Mouse (Mus musculus) left cerebral cortex, postnatal 10 days (tissue): ENCODE results near the gene Foxr1. TPM values are rescaled to one million over a fixed set of nuclear protein-coding genes. Genes with fewer than 3 reads are reported as not detected.
"Not testable (repeated sequence)": the region's sequence is repeated elsewhere in the genome, so short reads cannot be mapped to it uniquely, and the experiment has no call there.

Experiments
- DNase-seq, 2 experiments: peaks; one replicate each; pipeline ENCODE4 v3.0.0; 2021 to 2022; ENCODE audit warnings: low spot score in 2 of 2, mixed read lengths in 1 of 2; ENCODE audit errors: extremely low spot score in 1 of 2
- intact Hi-C: fragments of 180-260 bp; cut with DNase I; formaldehyde crosslinking; loops from one replicate; pipeline ENCODE4 v1.15.1; 2025
- total RNA-seq, 2 experiments: library from RNA; stranded (reverse); gene quantifications; 2 replicates each; pipeline ENCODE4 v1.2.3; 2021

Foxr1 gene
- total RNA-seq, 2 experiments from 2014 or later = not detected

- intact Hi-C loops = no loop called here
- DNase-seq = no peak
Observed at GRCm38 (mm10) chr9:44420280-44420898, 20.5 kb downstream of the Foxr1 start.

GRCm38 (mm10) chr9:44419730-44420129, 21.2 kb downstream of the Foxr1 start:
- intact Hi-C loops, DNase-seq: not testable (repeated sequence)

- intact Hi-C loops = no loop called here
- DNase-seq = no peak
Observed at GRCm38 (mm10) chr9:44418519-44419385, 22.2 kb downstream of the Foxr1 start, which contains the start of gene Ccdc84. Ccdc84 (minus strand) TSS chr9:44418569.

GRCm38 (mm10) chr9:44417892-44418363, 23.0 kb downstream of the Foxr1 start:
- peak; percentile 94 to 97 for DNase-seq
- intact Hi-C loops = no loop called here

GRCm38 (mm10) chr9:44417156-44417891, 23.6 kb downstream of the Foxr1 start:
- DNase-seq = no peak
- intact Hi-C loops = no loop called here

- no peak for DNase-seq
- intact Hi-C loops = no loop called here
Observed at GRCm38 (mm10) chr9:44412781-44413180, 28.2 kb downstream of the Foxr1 start.

GRCm38 (mm10) chr9:44412306-44412705, 28.6 kb downstream of the Foxr1 start:
- no peak for DNase-seq
- intact Hi-C loops = no loop called here

GRCm38 (mm10) chr9:44411601-44412130, 29.3 kb downstream of the Foxr1 start:
- DNase-seq = no peak
- intact Hi-C loops = no loop called here

- intact Hi-C loops = no loop called here
- DNase-seq = no peak
Observed at GRCm38 (mm10) chr9:44410647-44411336, 30.1 kb downstream of the Foxr1 start.

- DNase-seq, intact Hi-C loops: not testable (repeated sequence)
Observed at GRCm38 (mm10) chr9:44408693-44409092, 32.2 kb downstream of the Foxr1 start.

GRCm38 (mm10) chr9:44407752-44408097, 33.2 kb downstream of the Foxr1 start:
- intact Hi-C loops = no loop called here
- DNase-seq = no peak

- intact Hi-C loops = no loop called here
Observed at GRCm38 (mm10) chr9:44406906-44407751, 33.8 kb downstream of the Foxr1 start, which contains the start of the genes Rps25 and Trappc4. Rps25 (plus strand) TSS chr9:44407139. Trappc4 (minus strand) TSS chr9:44407600.

GRCm38 (mm10) chr9:44405011-44405410, 35.9 kb downstream of the Foxr1 start:
- DNase-seq = no peak
- intact Hi-C loops = no loop called here

More at GRCm38 (mm10) chr9:44406906-44407751, 33.8 kb downstream of the Foxr1 start, which contains the start of the genes Rps25 and Trappc4:
- DNase-seq = peak; percentile 90 to 93

- no peak for DNase-seq
- intact Hi-C loops = no loop called here
Observed at GRCm38 (mm10) chr9:44401081-44401480, 39.9 kb downstream of the Foxr1 start.

GRCm38 (mm10) chr9:44399795-44400114, 41.2 kb downstream of the Foxr1 start:
- intact Hi-C loops = no loop called here
- no peak for DNase-seq

- intact Hi-C loops = no loop called here
- DNase-seq = no peak
Observed at GRCm38 (mm10) chr9:44399114-44399794, 41.7 kb downstream of the Foxr1 start.

GRCm38 (mm10) chr9:44398551-44398950, 42.4 kb downstream of the Foxr1 start:
- DNase-seq = no peak
- intact Hi-C loops = no loop called here
